Mouse (Mus musculus) kidney, postnatal 14 days (tissue): ENCODE measurements at regions not wholly inside any gene's neighbourhood (a gene's known extent, or its start where the extent isn't known, plus 50 kb on each side); places are given as distances from the start of the nearest gene placed in this dataset.

ENCODE experiments used
- DNase-seq: peaks from one replicate; pipeline ENCODE4 v3.0.0; 2022; ENCODE audit warnings: mixed read lengths

- no peak for DNase-seq
Observed at GRCm38 (mm10) chr2:63347562-63347961, 163.5 kb upstream of the Kcnh7 start.

- no peak for DNase-seq
Observed at GRCm38 (mm10) chr2:63326750-63327149, 142.7 kb upstream of the Kcnh7 start.

GRCm38 (mm10) chr2:63280911-63281310, 96.8 kb upstream of the Kcnh7 start:
- peak; percentile 22 for DNase-seq

DNA sequence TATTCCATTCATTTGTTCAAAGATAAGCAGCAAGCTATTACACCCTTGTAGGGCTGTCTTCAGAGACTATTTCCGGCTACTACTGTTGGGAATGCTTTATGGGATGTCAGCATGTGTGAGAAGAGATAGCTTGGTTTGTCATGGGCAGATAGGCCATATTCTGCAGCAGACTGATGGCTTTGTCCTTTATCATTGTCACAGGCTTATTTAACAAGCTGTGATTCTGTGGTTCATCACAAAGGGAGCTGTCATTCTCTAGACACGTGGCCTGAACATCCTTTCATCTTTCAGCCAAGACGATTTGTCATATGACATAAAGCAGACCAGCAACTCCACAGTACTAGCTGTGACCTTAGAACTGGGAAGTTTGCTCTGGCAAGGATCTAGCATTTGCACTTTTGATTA, 89.7 kb upstream of the Kcnh7 start:
- no peak for DNase-seq

- no peak for DNase-seq
Observed at GRCm38 (mm10) chr2:63246091-63246612, 62.1 kb upstream of the Kcnh7 start.

DNA sequence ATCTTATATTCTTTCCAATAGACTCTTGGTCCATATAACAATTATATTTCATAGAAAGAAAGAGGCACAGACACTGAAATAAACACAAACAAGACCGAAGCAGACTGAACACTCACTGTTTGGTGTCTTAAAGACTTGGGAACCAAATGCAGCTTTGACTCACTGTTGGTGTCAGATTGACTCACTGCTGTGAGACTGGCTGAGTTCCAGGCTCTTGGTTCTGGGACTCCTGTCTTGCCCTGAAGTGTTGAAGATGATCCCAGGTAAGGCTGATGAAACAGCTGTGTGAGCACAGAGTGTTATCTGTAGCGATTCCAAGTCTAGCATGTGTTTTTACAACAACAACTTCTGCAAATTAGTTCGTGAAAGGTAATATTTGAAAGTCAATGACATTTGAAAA, 55.2 kb upstream of the Kcnh7 start:
- no peak for DNase-seq
